31 mouse cellular contexts compared by ENCODE assay signal in genomic region chr17:89656211-89656610, GRCm38 (mm10).
"Had no signal": no experiment of that assay in that cellular context is flagged by ENCODE, and none has a peak within 500 bp of the region (broad histone marks: within the 10 kb centered on the region; RNA-seq: fewer than 3 reads in every experiment).

No protein-coding gene starts in this region.

- H3K36me3 ChIP-seq: limb, embryonic 10.5 days; limb, embryonic 12.5 days; limb, embryonic 13.5 days; limb, embryonic 15.5 days; liver, embryonic 12.5 days; liver, embryonic 13.5 days; liver, embryonic 15.5 days; lung, embryonic 15.5 days; midbrain, embryonic 10.5 days; midbrain, embryonic 12.5 days; midbrain, embryonic 13.5 days; midbrain, embryonic 15.5 days; neural tube, embryonic 12.5 days had no signal

- H3K9me3 ChIP-seq: limb, embryonic 10.5 days; limb, embryonic 12.5 days; limb, embryonic 13.5 days; limb, embryonic 15.5 days; liver, embryonic 12.5 days; liver, embryonic 13.5 days; liver, embryonic 15.5 days; lung, embryonic 15.5 days; midbrain, embryonic 10.5 days; midbrain, embryonic 12.5 days; midbrain, embryonic 13.5 days; midbrain, embryonic 15.5 days; neural tube, embryonic 12.5 days had no signal

- H3K4me2 ChIP-seq: limb, embryonic 12.5 days; limb, embryonic 13.5 days; limb, embryonic 15.5 days; liver, embryonic 11.5 days; liver, embryonic 12.5 days; liver, embryonic 13.5 days; liver, embryonic 15.5 days; lung, embryonic 14.5 days; lung, embryonic 15.5 days; midbrain, embryonic 11.5 days; midbrain, embryonic 12.5 days; midbrain, embryonic 13.5 days; midbrain, embryonic 15.5 days; neural tube, embryonic 12.5 days had no signal

- ATAC-seq: liver, embryonic 12.5 days; lung, postnatal 0 days; midbrain, embryonic 13.5 days; midbrain, embryonic 15.5 days; midbrain, embryonic 16.5 days had no signal

- DNase-seq: left cerebral cortex, postnatal 4 days; liver; liver, embryonic 13.5 days; lung, adult 18-20 months; lung, adult 2 months; lung, embryonic 14.5 days; lung, postnatal 10 days; lung, postnatal 14 days; lung, postnatal 36 days; lung, postnatal 4 days; midbrain, embryonic 14.5 days had no signal

- H3K4me1 ChIP-seq: limb, embryonic 10.5 days; limb, embryonic 12.5 days; limb, embryonic 13.5 days; limb, embryonic 15.5 days; liver, embryonic 12.5 days; liver, embryonic 13.5 days; liver, embryonic 15.5 days; lung, embryonic 15.5 days; megakaryocyte, embryonic 14.5 days; midbrain, embryonic 12.5 days; midbrain, embryonic 13.5 days; midbrain, embryonic 15.5 days; neural tube, embryonic 12.5 days had no signal

- H3K4me3 ChIP-seq: limb, embryonic 10.5 days; limb, embryonic 12.5 days; limb, embryonic 13.5 days; limb, embryonic 15.5 days; liver, embryonic 12.5 days; liver, embryonic 13.5 days; liver, embryonic 15.5 days; lung, embryonic 15.5 days; megakaryocyte, embryonic 14.5 days; midbrain, embryonic 10.5 days; midbrain, embryonic 12.5 days; midbrain, embryonic 13.5 days; midbrain, embryonic 15.5 days; myocyte; neural tube, embryonic 12.5 days had no signal

- H3K27ac ChIP-seq: limb, embryonic 10.5 days; limb, embryonic 12.5 days; limb, embryonic 13.5 days; limb, embryonic 15.5 days; liver, embryonic 12.5 days; liver, embryonic 13.5 days; liver, embryonic 14.5 days; liver, embryonic 15.5 days; lung, embryonic 15.5 days; macrophage; midbrain, embryonic 10.5 days; midbrain, embryonic 12.5 days; midbrain, embryonic 13.5 days; midbrain, embryonic 15.5 days; neural tube, embryonic 12.5 days had no signal

- H3K27me3 ChIP-seq: limb, embryonic 12.5 days; limb, embryonic 13.5 days; limb, embryonic 15.5 days; liver, embryonic 12.5 days; liver, embryonic 13.5 days; liver, embryonic 15.5 days; lung, embryonic 15.5 days; megakaryocyte, embryonic 14.5 days; midbrain, embryonic 12.5 days; midbrain, embryonic 13.5 days; midbrain, embryonic 15.5 days; neural tube, embryonic 12.5 days had no signal

- H3K9ac ChIP-seq: limb, embryonic 12.5 days; limb, embryonic 13.5 days; limb, embryonic 15.5 days; liver, embryonic 12.5 days; liver, embryonic 13.5 days; liver, embryonic 14.5 days; liver, embryonic 15.5 days; lung, embryonic 14.5 days; lung, embryonic 15.5 days; midbrain, embryonic 12.5 days; midbrain, embryonic 13.5 days; midbrain, embryonic 15.5 days; neural tube, embryonic 12.5 days had no signal
